Mouse (Mus musculus) spleen, adult 2 months (tissue): ENCODE data around the gene Phldb2.

Experiments
- CTCF ChIP-seq: fragments of 200-500 bp; IDR thresholded peaks from 2 replicates; pipeline ENCODE4 v1.5.1; 2011; ENCODE audit warnings: mild to moderate bottlenecking, inconsistent platforms; ENCODE audit not compliant: insufficient read depth, insufficient read length, insufficient replicate concordance; ENCODE audit errors: extremely low read depth
- POLR2A ChIP-seq: fragments of 200-500 bp; IDR thresholded peaks from 2 replicates; pipeline ENCODE4 v1.6.1; 2011; ENCODE audit warnings: low read depth, low read length, inconsistent platforms

GRCm38 (mm10) chr16:45786639-45787038, 166.8 kb downstream of the Phldb2 start:
- TF ChIP-seq CTCF = no peak
- no peak for TF ChIP-seq POLR2A
